Mouse (Mus musculus) myocyte (in vitro differentiated cells): Measurements from ENCODE around the gene Zfp362.

Experiments
- MAX ChIP-seq: IDR thresholded peaks from one replicate; pipeline ENCODE4 v1.6.1; 2011; ENCODE audit warnings: low read depth, mild to moderate bottlenecking, control low read depth
- POLR2A ChIP-seq: IDR thresholded peaks from one replicate; pipeline ENCODE4 v1.6.1; 2011; ENCODE audit warnings: low read depth, mild to moderate bottlenecking, control low read depth, moderate library complexity; ENCODE audit not compliant: insufficient read length

DNA sequence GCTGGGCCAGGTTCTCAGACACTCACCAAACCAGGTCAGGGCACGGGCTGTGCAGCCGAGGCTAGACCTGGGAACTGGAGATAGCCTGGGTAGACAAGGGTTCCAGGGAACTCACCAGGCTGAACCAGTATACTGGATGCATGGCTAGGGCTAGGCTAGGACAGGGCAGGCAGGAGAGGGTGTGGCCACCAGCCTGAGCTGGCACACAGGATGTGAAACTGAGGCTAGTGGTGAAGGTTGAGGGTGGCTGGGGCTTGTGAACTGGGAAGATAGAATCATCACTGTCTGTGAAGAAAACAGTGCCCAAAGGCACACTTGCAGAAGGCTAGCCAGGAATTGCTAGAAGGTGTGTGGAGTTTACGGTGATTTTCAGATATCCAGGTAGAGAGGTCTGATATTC is 43.1 kb upstream of the Zfp362 start:
- TF ChIP-seq POLR2A (no peak), MAX (no peak)
